Mouse (Mus musculus) naive thymus-derived CD4-positive, alpha-beta T cell, adult 2 months (primary cell): ENCODE measurements around the gene Arhgap30.
A peak's percentile ranks its signal among the peaks of the same experiment; 100 is the strongest.

Source experiments
- DNase-seq: peaks from one replicate; pipeline ENCODE4 v3.0.0-alpha.2; 2011; ENCODE audit warnings: low read depth

The Arhgap30 gene

GRCm38 (mm10) chr1:171378298-171378697 lies 10.5 kb upstream of the Arhgap30 start:
- no peak for DNase-seq

DNA sequence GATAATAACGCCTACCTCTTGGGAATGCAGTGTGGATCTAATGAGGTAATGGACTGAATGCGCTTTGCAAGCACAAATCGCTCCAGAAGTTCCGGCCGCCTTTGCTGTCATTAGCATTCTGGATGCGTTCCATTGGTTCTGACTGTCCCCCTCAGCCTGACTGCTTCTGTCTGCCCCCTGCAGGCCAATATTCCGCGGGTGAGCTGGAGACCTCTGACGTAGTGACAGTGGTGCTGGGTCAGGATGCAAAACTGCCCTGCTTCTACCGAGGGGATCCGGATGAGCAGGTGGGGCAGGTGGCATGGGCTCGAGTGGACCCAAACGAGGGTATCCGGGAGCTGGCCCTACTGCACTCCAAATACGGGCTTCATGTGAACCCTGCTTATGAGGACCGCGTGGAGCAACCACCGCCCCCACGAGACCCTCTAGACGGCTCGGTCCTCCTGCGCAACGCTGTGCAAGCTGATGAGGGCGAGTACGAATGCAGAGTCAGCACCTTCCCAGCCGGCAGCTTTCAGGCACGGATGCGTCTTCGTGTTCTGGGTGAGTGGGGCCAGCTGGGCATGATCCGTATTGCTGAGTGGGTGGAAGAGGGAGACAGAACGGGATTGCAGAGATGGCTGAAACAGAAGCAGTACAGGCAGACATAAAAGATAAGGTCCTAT lies 8.7 kb upstream of the Arhgap30 start:
- DNase-seq, result peak; percentile 85

DNA sequence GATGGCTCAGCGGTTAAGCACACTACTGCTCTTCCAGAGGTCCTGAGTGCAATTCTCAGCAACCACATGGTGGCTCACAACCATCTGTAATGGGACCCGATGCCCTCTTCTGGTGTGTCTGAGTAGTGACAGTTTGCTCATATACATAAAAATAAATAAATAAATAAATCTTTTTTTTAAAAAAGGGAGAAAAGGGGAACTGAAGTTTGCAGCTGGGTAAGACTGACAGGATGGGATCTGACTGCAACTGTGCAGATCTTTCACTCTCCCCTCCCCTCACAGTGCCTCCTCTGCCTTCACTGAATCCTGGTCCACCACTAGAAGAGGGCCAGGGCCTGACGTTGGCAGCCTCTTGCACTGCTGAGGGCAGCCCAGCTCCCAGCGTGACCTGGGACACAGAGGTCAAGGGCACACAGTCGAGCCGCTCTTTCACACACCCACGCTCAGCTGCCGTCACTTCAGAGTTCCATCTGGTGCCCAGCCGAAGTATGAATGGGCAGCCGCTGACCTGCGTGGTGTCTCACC lies 6.6 kb upstream of the Arhgap30 start:
- no peak for DNase-seq

DNA sequence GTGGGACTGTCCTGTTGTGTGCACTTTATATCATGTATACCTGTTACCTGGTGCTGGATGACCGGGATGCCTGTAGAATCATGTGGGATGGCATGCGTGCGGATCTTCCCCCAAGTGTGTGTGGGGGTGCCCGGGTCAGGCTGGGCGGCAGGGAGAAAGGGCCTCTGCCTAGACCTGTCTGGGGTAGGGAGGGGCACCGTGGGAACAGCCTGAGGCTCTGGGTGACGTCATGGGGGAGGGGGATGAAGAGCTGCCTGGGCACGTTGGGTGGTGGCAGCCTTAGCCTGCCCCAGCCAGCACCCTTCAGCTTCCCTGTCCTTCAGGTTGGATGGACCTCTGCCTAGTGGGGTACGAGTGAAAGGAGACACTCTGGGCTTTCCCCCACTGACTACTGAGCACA lies 4.4 kb upstream of the Arhgap30 start:
- DNase-seq, result no peak

GRCm38 (mm10) chr1:171385171-171385570 lies 3.6 kb upstream of the Arhgap30 start:
- DNase-seq, result no peak

- peak; percentile 68 for DNase-seq
These were observed 1.7 kb upstream of the Arhgap30 start for GRCm38 (mm10) chr1:171387099-171387498.

- DNase-seq, result peak; percentile 87
These were observed 1.3 kb downstream of the Arhgap30 start for GRCm38 (mm10) chr1:171390101-171390500.

GRCm38 (mm10) chr1:171401821-171402220 lies 13.1 kb downstream of the Arhgap30 start:
- DNase-seq, result no peak

GRCm38 (mm10) chr1:171402991-171403390 lies 14.2 kb downstream of the Arhgap30 start:
- DNase-seq, result no peak

GRCm38 (mm10) chr1:171407263-171407662 lies 18.5 kb downstream of the Arhgap30 start:
- DNase-seq, result no peak

GRCm38 (mm10) chr1:171410231-171410630 lies 21.5 kb downstream of the Arhgap30 start:
- DNase-seq, result no peak

- DNase-seq, result peak; percentile 98
These were observed 22.3 kb downstream of the Arhgap30 start, which contains the start of gene Usf1 for GRCm38 (mm10) chr1:171410947-171411484. TSS of gene Usf1 (plus strand) at chr1:171411313.

DNA sequence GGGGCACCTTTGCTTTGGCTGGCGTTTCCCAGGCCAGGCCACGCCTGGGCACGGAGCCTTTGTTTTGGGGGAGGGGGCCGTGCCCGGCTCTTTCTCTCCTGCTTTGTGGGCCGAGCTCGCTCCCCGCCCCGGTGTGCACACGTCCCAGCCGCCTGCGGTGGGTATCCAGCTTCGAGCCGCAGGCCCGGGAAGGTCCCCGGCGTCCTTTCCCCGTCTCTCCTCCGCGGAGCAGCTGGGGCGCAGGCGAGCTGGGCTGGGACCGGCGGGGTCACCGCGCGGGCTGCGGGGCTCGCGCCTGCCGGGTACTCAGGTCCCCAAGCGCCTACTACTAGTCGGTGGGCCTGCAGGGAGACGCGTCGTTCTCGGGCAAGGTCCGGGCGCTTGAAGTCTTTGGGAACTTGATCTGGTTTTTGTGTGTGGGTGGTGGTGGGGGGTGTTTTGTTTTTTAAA lies 22.8 kb downstream of the Arhgap30 start:
- DNase-seq, result no peak

- peak; percentile 77 for DNase-seq
These were observed 23.3 kb downstream of the Arhgap30 start for GRCm38 (mm10) chr1:171412001-171412441.

- peak; percentile 62 for DNase-seq
These were observed 23.7 kb downstream of the Arhgap30 start for GRCm38 (mm10) chr1:171412446-171412845.

DNA sequence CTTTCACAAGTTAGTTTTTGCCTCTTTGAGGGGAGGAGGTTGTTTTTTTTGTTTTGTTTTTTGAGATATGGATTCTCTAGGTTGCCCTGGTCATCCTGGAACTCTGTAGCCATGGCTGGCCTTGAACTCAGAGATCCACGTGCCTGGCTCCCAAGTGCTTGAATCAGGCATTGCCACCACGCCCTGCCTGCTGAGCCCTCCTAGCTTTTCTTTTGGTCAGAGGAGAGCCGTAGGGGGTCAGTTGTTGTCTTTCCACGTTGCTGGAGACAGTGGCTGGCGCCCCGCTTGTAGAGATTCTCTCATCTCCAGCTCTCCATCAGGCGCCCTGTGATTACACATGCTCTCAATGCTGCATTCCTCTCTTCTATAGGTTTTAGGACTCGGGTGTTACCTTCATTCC lies 24.9 kb downstream of the Arhgap30 start:
- no peak for DNase-seq

- no peak for DNase-seq
These were observed 29.9 kb downstream of the Arhgap30 start, which contains the start of gene Tstd1 for GRCm38 (mm10) chr1:171418660-171419059. TSS of gene Tstd1 (plus strand) at chr1:171418872.

GRCm38 (mm10) chr1:171419291-171419882 lies 30.6 kb downstream of the Arhgap30 start:
- no peak for DNase-seq

- DNase-seq, result no peak
These were observed 31.2 kb downstream of the Arhgap30 start for GRCm38 (mm10) chr1:171419905-171420304.

- DNase-seq, result no peak
These were observed 33.8 kb downstream of the Arhgap30 start for GRCm38 (mm10) chr1:171422504-171423095.

DNA sequence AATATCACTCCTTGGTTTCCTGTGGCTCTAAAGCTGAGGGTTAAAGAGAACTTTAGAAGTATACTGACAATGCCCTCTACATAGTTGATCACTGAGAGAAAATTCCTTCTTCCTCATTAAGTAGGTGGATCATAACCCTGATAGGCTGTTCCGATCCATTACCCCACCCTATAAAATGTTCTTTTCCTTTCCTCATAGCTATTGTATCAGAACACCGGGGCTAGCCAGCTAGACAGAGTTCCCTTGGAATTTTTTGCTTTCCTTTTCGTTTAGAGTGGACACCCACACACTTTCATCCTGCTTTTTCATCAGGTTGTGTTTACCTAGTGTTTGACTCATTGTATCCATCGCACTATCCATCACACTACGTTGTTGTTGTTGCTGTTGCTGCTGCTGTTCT lies 35.9 kb downstream of the Arhgap30 start:
- DNase-seq, result no peak

- DNase-seq, result no peak
These were observed 36.4 kb downstream of the Arhgap30 start for GRCm38 (mm10) chr1:171425126-171425525.

DNA sequence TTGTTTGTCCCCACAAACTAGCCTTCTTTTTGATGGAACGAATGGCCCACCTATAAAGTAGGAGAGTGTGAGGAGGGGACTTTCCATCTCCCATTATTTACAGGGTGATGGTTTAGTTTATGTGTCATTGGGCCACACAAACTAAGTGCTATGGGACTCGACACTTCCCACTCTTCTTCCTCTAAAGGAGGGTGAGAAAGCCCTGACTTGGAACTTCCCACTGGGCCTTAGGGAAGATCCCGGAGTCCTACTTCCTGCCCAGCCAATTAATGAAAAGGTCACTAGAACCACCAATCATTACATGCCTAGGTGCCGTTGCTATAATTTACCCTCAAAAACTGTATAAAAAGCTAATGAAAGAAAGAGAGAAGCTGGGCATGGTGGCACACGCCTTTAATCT lies 43.4 kb downstream of the Arhgap30 start:
- DNase-seq, result no peak
